Mouse (Mus musculus): ENCODE results near the gene Slc27a2. TPM values are rescaled to one million over a fixed set of nuclear protein-coding genes. Genes with fewer than 3 reads are reported as not detected.
A peak's percentile ranks its signal among the peaks of the same experiment; 100 is the strongest.

Slc27a2 gene
- polyA plus RNA-seq, 1 experiment from 2014 or later, result 80.9 TPM

DNA sequence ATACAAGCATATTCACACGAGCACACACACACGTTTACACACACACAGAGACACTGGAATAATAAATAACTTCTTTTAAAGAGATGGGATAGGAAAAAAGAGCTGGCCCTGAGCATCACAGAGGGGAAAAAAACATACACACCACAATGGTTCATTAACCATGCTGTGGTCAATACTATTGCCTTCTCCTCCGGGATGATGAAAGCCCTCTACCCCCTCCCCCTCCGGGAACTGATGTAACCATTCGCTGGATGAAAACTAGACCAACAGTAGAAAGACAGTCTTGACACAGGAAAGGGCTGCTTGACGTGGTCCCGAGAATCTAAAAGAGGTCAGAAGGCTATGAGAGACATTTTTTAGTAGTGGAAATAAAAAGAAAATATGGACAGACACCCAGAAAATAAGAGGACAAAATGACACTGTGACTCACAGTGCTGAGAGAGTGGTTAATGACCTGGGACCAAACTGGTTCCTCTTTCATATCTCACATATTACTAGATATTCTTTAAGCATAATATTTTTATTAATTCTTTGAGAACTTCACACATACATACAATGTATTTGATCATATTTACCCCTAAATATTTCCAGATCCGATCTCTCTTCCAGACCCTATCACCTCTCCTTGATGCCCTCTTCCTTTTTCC is 840 bp upstream of the Slc27a2 start:
- Histone ChIP-seq H3K4me2 (replicated peaks; ENCODE audit: low read depth, low read length) (no peak overlapping the region), H3K4me3 (ENCODE audit: low read length) (no peak overlapping the region), H3K36me3 (ENCODE audit: insufficient read depth, low read length) (no peaks in the 10 kb centered on the region), H3K27ac (ENCODE audit: low read length) (no peak overlapping the region), H3K9ac (replicated peaks; ENCODE audit: low read length) (no peak overlapping the region), H3K9me3 (ENCODE audit: low read length) (no peaks in the 10 kb centered on the region), H3K27me3 (ENCODE audit: insufficient read depth, low read length) (peaks cover 40% of the 10 kb centered on the region), H3K4me1 (ENCODE audit: insufficient read depth, low read length) (peaks cover 3% of the 10 kb centered on the region; the same call in 1 of the 2 replicates)
- WGBS, result 76% methylated on average over 8 of the region's 8 CpGs
- no peak for ATAC-seq (ENCODE audit: low FRiP score, low TSS enrichment)

- Histone ChIP-seq H3K4me3 (ENCODE audit: low read length) (no peak overlapping the region), H3K36me3 (ENCODE audit: insufficient read depth, low read length) (no peaks in the 10 kb centered on the region), H3K9me3 (ENCODE audit: low read length) (no peaks in the 10 kb centered on the region), H3K27ac (ENCODE audit: low read length) (no peak overlapping the region), H3K9ac (replicated peaks; ENCODE audit: low read length) (no peak overlapping the region), H3K4me2 (replicated peaks; ENCODE audit: low read depth, low read length) (no peak overlapping the region), H3K27me3 (ENCODE audit: insufficient read depth, low read length) (peaks cover 40% of the 10 kb centered on the region), H3K4me1 (ENCODE audit: insufficient read depth, low read length) (peaks cover 3% of the 10 kb centered on the region; the same call in 1 of the 2 replicates)
- WGBS, result 34% methylated on average over 5 of the region's 5 CpGs
- ATAC-seq (ENCODE audit: low FRiP score, low TSS enrichment), result no peak
Observed at GRCm38 (mm10) chr2:126551896-126552295, 311 bp upstream of the Slc27a2 start.

DNA sequence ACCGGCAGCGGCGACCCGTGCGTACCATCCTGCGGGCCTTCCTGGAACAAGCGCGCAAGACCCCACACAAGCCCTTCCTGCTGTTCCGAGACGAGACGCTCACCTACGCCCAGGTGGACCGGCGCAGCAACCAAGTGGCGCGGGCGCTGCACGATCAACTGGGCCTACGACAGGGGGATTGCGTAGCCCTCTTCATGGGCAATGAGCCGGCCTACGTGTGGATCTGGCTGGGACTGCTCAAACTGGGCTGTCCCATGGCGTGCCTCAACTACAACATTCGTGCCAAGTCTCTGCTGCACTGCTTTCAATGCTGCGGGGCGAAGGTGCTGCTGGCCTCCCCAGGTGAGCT is 1.1 kb downstream of the Slc27a2 start:
- H3K36me3 ChIP-seq (ENCODE audit: insufficient read depth, low read length), result no peaks in the 10 kb centered on the region
- peaks cover 40% of the 10 kb centered on the region for H3K27me3 ChIP-seq (ENCODE audit: insufficient read depth, low read length)
- ATAC-seq (ENCODE audit: low FRiP score, low TSS enrichment), result peak; percentile 78
- no peaks in the 10 kb centered on the region for H3K9me3 ChIP-seq (ENCODE audit: low read length)
- H3K4me3 ChIP-seq (ENCODE audit: low read length), result peak overlapping the region; percentile 62
- H3K27ac ChIP-seq (ENCODE audit: low read length), result no peak overlapping the region
- peak overlapping the region; percentile 65 for H3K9ac ChIP-seq (replicated peaks; ENCODE audit: low read length)
- H3K4me2 ChIP-seq (replicated peaks; ENCODE audit: low read depth, low read length), result peak overlapping the region; percentile 96
- peaks cover 3% of the 10 kb centered on the region; the same call in 1 of the 2 replicates for H3K4me1 ChIP-seq (ENCODE audit: insufficient read depth, low read length)
- 1% methylated on average over 26 of the region's 26 CpGs for WGBS

DNA sequence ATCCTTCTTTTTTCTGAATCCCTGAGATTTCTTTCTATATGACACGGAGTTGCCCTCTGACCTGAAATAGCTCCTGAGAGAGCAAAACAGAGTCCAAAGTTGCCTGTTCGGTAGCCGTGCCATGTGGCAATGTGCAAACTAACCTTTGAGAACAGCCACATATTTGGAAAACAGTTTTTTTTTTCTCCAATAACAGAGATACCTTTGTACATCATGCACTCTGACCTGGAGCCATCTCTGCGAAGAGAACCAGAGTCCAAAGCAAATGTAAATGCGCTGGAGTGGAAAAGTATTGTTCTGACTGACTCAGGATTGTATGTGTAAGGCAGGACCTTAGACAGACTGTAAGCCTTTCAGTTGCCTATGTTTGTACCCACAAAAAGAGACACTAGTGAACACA is 3.3 kb downstream of the Slc27a2 start:
- 76% methylated on average over 5 of the region's 5 CpGs for WGBS
- peaks cover 3% of the 10 kb centered on the region; the same call in 1 of the 2 replicates for H3K4me1 ChIP-seq (ENCODE audit: insufficient read depth, low read length)
- H3K36me3 ChIP-seq (ENCODE audit: insufficient read depth, low read length), result no peaks in the 10 kb centered on the region
- no peak overlapping the region for H3K9ac ChIP-seq (replicated peaks; ENCODE audit: low read length)
- no peak for ATAC-seq (ENCODE audit: low FRiP score, low TSS enrichment)
- no peak overlapping the region for H3K27ac ChIP-seq (ENCODE audit: low read length)
- H3K4me3 ChIP-seq (ENCODE audit: low read length), result no peak overlapping the region
- no peak overlapping the region for H3K4me2 ChIP-seq (replicated peaks; ENCODE audit: low read depth, low read length)
- H3K9me3 ChIP-seq (ENCODE audit: low read length), result no peaks in the 10 kb centered on the region
- H3K27me3 ChIP-seq (ENCODE audit: insufficient read depth, low read length), result peaks cover 40% of the 10 kb centered on the region

- H3K27ac ChIP-seq (ENCODE audit: low read length), result no peak overlapping the region
- WGBS, result 84% methylated on average over 1 of the region's 1 CpGs
- ATAC-seq (ENCODE audit: low FRiP score, low TSS enrichment), result no peak
- no peaks in the 10 kb centered on the region for H3K4me1 ChIP-seq (ENCODE audit: insufficient read depth, low read length)
- no peak overlapping the region for H3K4me2 ChIP-seq (replicated peaks; ENCODE audit: low read depth, low read length)
- H3K4me3 ChIP-seq (ENCODE audit: low read length), result no peak overlapping the region
- no peaks in the 10 kb centered on the region for H3K36me3 ChIP-seq (ENCODE audit: insufficient read depth, low read length)
- H3K9ac ChIP-seq (replicated peaks; ENCODE audit: low read length), result no peak overlapping the region
- H3K27me3 ChIP-seq (ENCODE audit: insufficient read depth, low read length), result 0 out of 2 replicates have a peak, but pooled peaks cover 3% of the 10 kb centered on the region
- no peaks in the 10 kb centered on the region for H3K9me3 ChIP-seq (ENCODE audit: low read length)
Observed at GRCm38 (mm10) chr2:126560094-126560493, 7.9 kb downstream of the Slc27a2 start.

GRCm38 (mm10) chr2:126563411-126564105 is 11.4 kb downstream of the Slc27a2 start:
- H3K9me3 ChIP-seq (ENCODE audit: low read length), result no peaks in the 10 kb centered on the region
- no peak overlapping the region for H3K9ac ChIP-seq (replicated peaks; ENCODE audit: low read length)
- H3K4me3 ChIP-seq (ENCODE audit: low read length), result no peak overlapping the region
- no peak overlapping the region for H3K4me2 ChIP-seq (replicated peaks; ENCODE audit: low read depth, low read length)
- no peak for ATAC-seq (ENCODE audit: low FRiP score, low TSS enrichment)
- WGBS, result 63% methylated on average over 17 of the region's 17 CpGs
- H3K4me1 ChIP-seq (ENCODE audit: insufficient read depth, low read length), result no peaks in the 10 kb centered on the region
- no peaks in the 10 kb centered on the region for H3K36me3 ChIP-seq (ENCODE audit: insufficient read depth, low read length)
- H3K27me3 ChIP-seq (ENCODE audit: insufficient read depth, low read length), result no peaks in the 10 kb centered on the region
- no peak overlapping the region for H3K27ac ChIP-seq (ENCODE audit: low read length)

GRCm38 (mm10) chr2:126572163-126572562 is 20.0 kb downstream of the Slc27a2 start:
- ATAC-seq (ENCODE audit: low FRiP score, low TSS enrichment), result no peak

DNA sequence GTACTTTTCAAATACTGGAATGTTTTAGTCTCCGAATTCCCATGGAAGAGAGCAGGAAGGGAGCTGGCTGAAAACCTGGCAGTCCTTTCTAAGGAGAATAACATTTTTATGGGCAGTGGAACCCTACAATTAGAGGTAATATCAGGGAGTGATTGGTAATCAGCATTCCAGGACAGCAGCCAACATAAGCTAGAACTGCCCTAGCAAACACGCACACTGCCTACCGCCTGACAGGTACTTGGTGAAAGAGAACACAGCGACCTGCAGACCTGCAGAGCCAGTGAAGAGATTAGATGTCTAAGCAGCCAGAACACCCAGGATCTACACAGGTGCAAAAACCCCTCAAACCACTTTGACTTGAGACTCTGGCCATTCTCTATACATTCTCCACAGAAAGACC is 20.5 kb downstream of the Slc27a2 start:
- ATAC-seq (ENCODE audit: low FRiP score, low TSS enrichment), result no peak
- no peaks in the 10 kb centered on the region for H3K27me3 ChIP-seq (ENCODE audit: insufficient read depth, low read length)
- no peak overlapping the region for H3K27ac ChIP-seq (ENCODE audit: low read length)
- H3K4me3 ChIP-seq (ENCODE audit: low read length), result no peak overlapping the region
- WGBS, result 73% methylated on average over 4 of the region's 4 CpGs
- no peak overlapping the region for H3K9ac ChIP-seq (replicated peaks; ENCODE audit: low read length)
- no peaks in the 10 kb centered on the region for H3K4me1 ChIP-seq (ENCODE audit: insufficient read depth, low read length)
- peaks cover 7% of the 10 kb centered on the region; the same call in 1 of the 2 replicates for H3K9me3 ChIP-seq (ENCODE audit: low read length)
- H3K4me2 ChIP-seq (replicated peaks; ENCODE audit: low read depth, low read length), result no peak overlapping the region
- H3K36me3 ChIP-seq (ENCODE audit: insufficient read depth, low read length), result no peaks in the 10 kb centered on the region

More at GRCm38 (mm10) chr2:126572163-126572562, 20.0 kb downstream of the Slc27a2 start:
- Histone ChIP-seq H3K36me3 (ENCODE audit: insufficient read depth, low read length) (no peaks in the 10 kb centered on the region), H3K27me3 (ENCODE audit: insufficient read depth, low read length) (no peaks in the 10 kb centered on the region), H3K9ac (replicated peaks; ENCODE audit: low read length) (no peak overlapping the region), H3K4me1 (ENCODE audit: insufficient read depth, low read length) (no peaks in the 10 kb centered on the region), H3K4me3 (ENCODE audit: low read length) (no peak overlapping the region), H3K9me3 (ENCODE audit: low read length) (peaks cover 7% of the 10 kb centered on the region; the same call in 1 of the 2 replicates), H3K4me2 (replicated peaks; ENCODE audit: low read depth, low read length) (no peak overlapping the region), H3K27ac (ENCODE audit: low read length) (no peak overlapping the region)
- WGBS, result 46% methylated on average over 1 of the region's 1 CpGs

GRCm38 (mm10) chr2:126575391-126576176 is 23.4 kb downstream of the Slc27a2 start:
- H3K27me3 ChIP-seq (ENCODE audit: insufficient read depth, low read length), result no peaks in the 10 kb centered on the region
- H3K4me2 ChIP-seq (replicated peaks; ENCODE audit: low read depth, low read length), result no peak overlapping the region
- H3K4me3 ChIP-seq (ENCODE audit: low read length), result no peak overlapping the region
- peaks cover 6% of the 10 kb centered on the region; the same call in 1 of the 2 replicates for H3K9me3 ChIP-seq (ENCODE audit: low read length)
- WGBS, result 72% methylated on average over 11 of the region's 11 CpGs
- no peak overlapping the region for H3K9ac ChIP-seq (replicated peaks; ENCODE audit: low read length)
- H3K4me1 ChIP-seq (ENCODE audit: insufficient read depth, low read length), result no peaks in the 10 kb centered on the region
- no peak for ATAC-seq (ENCODE audit: low FRiP score, low TSS enrichment)
- H3K27ac ChIP-seq (ENCODE audit: low read length), result no peak overlapping the region
- H3K36me3 ChIP-seq (ENCODE audit: insufficient read depth, low read length), result no peaks in the 10 kb centered on the region

Data from kidney, embryonic 16.5 days (tissue).